Mouse (Mus musculus): ENCODE measurements around the gene Cdhr2. TPM values are rescaled to one million over a fixed set of nuclear protein-coding genes. Genes with fewer than 3 reads are reported as not detected.

The Cdhr2 gene
- total RNA-seq, 2 experiments from 2014 or later: 0.17 TPM; not detected in 1

DNA sequence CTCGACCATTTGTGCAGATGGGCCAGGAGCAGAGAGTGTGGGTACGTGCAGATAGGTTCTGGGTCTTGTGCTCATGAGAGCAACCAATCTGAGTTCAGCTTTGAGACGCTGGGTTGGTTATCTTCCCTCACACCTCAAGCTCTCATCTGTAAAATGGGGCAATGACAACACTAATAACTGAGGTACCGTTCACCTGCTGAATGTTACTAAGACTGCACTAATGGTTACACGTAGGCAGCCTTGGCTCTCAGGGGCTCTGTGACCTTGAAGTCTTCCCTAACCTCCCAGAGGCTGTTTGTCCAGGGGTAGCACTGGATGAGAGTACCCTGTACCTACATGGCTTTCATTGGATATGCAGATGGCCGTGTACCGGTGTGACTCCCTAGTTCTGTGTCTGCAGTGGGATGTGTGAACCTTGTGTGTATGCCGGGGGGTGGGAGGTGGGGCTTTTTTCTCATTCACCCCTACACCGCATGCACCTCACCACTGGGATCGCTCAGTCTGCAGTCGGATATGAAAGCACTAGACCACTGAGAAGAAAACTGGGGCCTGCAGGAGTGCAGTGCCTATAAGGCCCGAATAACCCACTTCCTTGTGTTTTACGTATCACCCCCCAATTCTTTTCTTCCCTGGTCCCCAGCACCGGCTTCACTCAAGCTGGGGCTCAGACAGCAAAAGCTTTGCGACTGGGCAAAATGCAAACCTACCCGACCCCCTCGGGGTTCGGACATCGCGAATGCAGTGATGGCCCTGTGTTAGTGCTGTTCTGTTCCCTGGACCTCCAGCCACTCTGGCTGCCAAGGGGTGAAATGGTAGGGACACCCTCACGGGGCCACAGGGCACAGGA lies 8.3 kb upstream of the Cdhr2 start:
- no peak for DNase-seq (ENCODE audit: low spot score in 2 of 2)

GRCm38 (mm10) chr13:54693558-54694347 lies 7.5 kb upstream of the Cdhr2 start, which contains the start of gene Rnf44:
Rnf44 (minus strand) TSS chr13:54693907.
- DNase-seq (ENCODE audit: low spot score in 2 of 2): peak; percentile 97 to 98

DNA sequence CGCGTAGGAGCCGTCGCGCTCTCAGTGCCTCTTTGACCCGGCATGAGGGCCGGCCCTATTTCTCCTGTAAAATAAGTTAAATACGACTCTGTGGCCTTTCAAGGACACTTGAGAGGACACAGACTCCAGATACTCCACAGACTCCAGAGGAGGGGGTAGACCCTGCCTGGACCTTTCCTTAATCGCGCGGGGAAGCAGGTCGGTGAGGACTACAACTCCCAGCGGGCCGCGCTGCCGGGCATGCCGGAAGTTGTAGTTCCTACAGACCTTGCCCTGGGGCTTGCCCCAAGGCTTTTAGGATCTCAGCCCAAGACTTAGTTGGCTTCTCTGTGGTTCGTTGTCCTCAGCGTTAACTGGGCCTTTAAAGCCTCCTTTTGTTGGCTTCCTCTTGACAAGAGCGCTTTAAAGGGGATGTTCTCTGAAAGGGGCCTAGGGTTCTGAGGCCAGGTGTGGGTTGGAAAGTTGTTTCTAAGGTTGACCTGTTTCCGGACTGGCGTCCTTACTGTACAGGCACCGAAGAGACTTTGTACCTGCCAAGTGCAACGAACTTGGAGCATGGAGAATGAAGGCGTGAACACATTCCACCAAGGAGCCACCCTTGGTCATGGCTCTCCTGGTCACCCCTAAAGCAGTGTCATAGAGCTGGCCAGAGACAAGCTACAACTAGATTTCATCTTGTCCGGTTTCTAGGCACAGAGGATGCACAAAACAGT lies 6.8 kb upstream of the Cdhr2 start:
- peak; percentile 83 to 84 for DNase-seq (ENCODE audit: low spot score in 2 of 2)

GRCm38 (mm10) chr13:54695479-54696230 lies 5.6 kb upstream of the Cdhr2 start:
- DNase-seq (ENCODE audit: low spot score in 2 of 2): no peak

DNA sequence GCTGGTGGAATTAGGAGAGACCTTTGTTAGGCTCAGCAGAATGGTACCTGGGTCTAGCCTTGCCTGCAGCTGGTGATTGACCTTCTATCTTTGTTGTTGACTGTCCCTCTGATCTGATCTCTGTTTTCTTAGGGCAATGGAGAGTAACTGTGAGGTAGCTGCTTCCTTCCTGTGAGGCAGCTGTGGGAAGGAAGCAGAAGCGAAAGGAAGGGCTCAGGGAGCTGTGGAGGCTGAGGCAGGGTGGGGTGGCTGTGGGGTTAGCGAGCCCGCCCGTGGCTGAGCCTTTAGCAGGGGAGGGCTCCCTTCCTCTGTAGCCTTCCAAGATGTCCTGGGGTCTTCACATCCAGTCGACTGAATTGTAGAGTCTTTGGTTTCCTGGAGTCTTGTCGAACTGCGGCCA lies 1.2 kb downstream of the Cdhr2 start:
- DNase-seq (ENCODE audit: low spot score in 2 of 2): no peak

- no peak for DNase-seq (ENCODE audit: low spot score in 2 of 2)
Observed at GRCm38 (mm10) chr13:54704890-54705289, 3.6 kb downstream of the Cdhr2 start.

- DNase-seq (ENCODE audit: low spot score in 2 of 2): no peak
Observed at GRCm38 (mm10) chr13:54710866-54711265, 9.6 kb downstream of the Cdhr2 start.

DNA sequence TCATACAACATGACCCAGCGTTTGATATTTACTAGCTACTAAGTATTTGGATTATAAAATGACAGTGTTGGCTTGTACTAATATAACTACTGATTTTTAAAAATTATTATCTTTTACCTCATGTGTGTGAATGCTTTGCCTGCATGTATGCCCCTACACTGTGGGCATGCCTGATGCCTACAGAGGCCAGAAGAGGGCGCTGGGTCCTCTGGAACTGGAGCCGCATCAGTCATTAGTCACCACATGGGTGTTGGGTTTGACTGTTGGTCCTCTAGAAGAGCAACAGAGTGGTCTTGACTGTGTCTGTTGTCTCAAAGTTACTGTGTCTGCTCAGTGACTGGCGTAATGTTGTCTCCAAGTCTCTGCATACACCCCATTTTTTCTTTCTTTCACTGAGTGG lies 13.1 kb downstream of the Cdhr2 start:
- no peak for DNase-seq (ENCODE audit: low spot score in 2 of 2)

DNA sequence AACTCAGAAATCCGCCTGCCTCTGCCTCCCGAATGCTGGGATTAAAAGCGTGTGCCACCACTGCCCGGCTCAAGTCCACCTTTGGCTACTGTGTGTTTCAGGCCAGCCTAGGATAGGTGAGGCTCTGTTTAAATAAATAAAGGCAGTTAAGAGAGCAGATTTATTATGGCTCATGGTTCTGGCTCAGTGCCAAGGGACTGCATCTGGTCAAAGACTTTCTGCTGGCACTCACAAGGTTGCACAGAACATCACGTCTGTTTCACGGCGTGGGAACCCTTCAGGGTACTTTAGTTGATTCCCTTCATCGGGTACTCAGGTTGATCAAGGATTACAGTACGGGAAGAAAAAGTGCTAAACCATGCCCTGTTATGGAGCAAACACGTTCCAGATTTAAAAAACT lies 13.7 kb downstream of the Cdhr2 start:
- no peak for DNase-seq (ENCODE audit: low spot score in 2 of 2)

- peak; percentile 32 to 53 for DNase-seq (ENCODE audit: low spot score in 2 of 2)
Observed at GRCm38 (mm10) chr13:54716916-54717315, 15.7 kb downstream of the Cdhr2 start.

DNA sequence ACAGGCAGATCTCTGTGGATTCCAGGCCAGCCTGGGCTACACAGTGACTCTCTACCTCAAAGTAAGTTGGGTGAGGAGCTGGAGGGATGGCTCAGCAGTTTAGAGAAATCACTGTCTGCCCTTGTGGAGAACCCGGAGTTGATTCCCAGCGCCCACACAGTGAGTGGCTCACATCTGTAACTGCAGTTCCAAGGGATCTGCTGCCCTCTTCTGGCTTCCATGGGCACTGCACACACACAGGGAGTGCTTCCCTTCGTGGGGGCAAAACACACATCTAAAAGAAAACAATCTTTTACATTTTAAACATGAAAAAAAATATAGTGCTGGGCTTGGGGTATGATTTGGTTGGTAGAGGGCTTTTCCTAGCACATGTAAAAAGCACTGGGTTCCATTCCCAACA lies 21.9 kb downstream of the Cdhr2 start:
- DNase-seq (ENCODE audit: low spot score in 2 of 2): no peak

DNA sequence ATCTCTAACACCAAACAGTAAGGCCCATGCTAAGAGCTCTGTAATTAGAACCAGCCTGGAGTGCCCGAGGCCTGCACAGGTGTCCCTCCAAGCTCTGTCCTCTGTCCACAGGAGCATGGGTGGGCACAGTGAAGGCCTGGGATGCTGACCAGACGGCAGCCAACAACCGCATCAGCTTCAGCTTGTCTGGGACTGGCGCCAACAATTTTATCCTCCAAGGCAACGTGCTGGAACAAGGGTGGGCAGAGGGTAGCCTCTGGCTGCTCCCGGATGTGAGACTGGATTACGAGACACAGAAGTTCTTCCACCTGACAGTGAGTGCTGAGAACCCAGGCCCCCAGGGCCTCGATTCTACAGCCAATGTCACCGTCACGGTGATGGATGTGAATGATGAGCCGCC lies 24.9 kb downstream of the Cdhr2 start:
- no peak for DNase-seq (ENCODE audit: low spot score in 2 of 2)

- DNase-seq (ENCODE audit: low spot score in 2 of 2): no peak
Observed at GRCm38 (mm10) chr13:54736931-54737330, 35.7 kb downstream of the Cdhr2 start.

DNA sequence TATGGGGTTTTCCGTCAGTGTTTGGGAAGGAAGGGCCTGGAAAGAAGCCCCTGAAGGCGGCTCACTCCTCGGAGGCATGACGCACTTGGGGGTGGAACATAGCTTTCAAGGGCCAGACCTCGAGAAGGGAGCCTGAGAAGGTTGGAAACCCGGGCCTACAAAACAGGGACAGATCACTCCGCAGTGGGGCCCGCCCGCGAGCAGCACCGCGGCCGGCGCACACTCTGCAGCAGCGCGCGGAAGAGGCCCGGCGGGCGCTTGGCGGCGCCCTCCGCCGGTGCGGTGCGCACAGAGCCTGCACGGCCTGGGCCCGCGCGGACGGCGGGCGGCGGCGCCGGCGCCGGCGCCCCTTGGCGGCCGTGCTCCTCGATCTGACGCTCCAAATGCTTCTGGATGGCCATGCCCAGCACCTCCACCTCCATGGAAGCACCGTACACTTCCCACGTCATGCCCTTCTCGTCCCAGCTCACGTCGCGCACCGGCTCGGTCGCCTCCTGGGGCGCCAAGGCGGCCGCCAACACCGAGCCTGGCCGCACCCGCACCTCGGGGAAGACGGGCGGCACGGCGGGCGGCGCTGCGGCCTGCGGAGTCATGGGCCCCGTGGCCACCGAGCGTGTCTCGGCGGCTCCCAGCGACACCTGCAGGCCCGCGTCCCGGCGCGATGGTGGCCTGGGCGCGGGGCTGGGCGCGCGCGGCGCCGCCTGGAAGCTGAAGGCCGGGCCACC lies 36.4 kb downstream of the Cdhr2 start:
- DNase-seq (ENCODE audit: low spot score in 2 of 2): no peak

DNA sequence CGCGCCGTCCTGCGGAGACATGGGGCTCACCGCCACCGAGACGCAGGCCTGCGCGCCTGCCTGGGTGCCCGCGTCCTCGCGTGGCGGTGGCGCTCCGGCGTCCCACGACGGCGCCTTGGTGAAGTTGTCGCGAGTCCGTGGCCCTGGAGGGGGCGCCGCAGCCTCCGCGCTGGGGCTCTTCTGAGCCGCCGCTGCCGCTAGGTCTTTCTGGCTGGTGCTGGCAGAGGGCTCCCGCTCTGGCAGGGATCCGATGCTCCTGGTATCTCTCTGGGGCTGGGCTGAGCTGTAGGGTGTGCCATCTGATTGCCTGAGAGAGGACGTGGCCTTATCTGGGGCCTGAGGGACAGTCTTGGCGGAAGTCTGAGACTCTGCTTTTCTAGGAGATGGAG lies 36.9 kb downstream of the Cdhr2 start:
- DNase-seq (ENCODE audit: low spot score in 2 of 2): no peak

GRCm38 (mm10) chr13:54746110-54746509 lies 44.8 kb downstream of the Cdhr2 start:
- DNase-seq (ENCODE audit: low spot score in 2 of 2): no peak

- no peak for DNase-seq (ENCODE audit: low spot score in 2 of 2)
Observed at GRCm38 (mm10) chr13:54746896-54747295, 45.6 kb downstream of the Cdhr2 start.

GRCm38 (mm10) chr13:54748190-54748589 lies 46.9 kb downstream of the Cdhr2 start:
- DNase-seq (ENCODE audit: low spot score in 2 of 2): no peak

DNA sequence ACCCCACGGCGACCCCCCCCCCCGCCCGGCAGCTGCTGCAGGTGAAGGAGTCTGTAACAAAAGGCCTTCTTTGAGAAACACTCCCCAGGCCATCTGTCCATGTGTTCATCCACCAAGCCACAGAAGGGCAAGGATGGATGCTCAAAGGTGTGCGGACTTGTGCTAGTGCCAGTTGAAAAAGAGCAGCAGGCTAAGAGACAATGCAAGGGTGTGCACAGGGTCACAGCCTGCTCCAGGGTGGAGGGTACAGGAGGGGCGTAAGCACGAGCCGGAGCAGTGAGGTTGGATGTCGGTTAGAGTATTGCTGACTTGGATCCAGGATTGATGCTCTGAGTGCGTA lies 47.4 kb downstream of the Cdhr2 start:
- no peak for DNase-seq (ENCODE audit: low spot score in 2 of 2)
